Mouse (Mus musculus): ENCODE data around the gene B3galnt2. TPM values are rescaled to one million over a fixed set of nuclear protein-coding genes. Genes with fewer than 3 reads are reported as not detected.
"Not testable (repeated sequence)": the region's sequence is repeated elsewhere in the genome, so short reads cannot be mapped to it uniquely, and the experiment has no call there.

Gene B3galnt2
- polyA plus RNA-seq, 1 experiment from 2014 or later, result 49.4 TPM

GRCm38 (mm10) chr13:14034073-14034348 lies 79.7 kb downstream of the B3galnt2 start:
- H3K27ac ChIP-seq (replicated peaks; ENCODE audit: low read depth, low read length), result no peak overlapping the region

GRCm38 (mm10) chr13:14035352-14035751 lies 81.1 kb downstream of the B3galnt2 start:
- ATAC-seq (ENCODE audit: insufficient number of reproducible peaks, low FRiP score, low TSS enrichment, low read depth); H3K27me3 ChIP-seq (ENCODE audit: control insufficient read depth, insufficient read depth, low read length); H3K9me3 ChIP-seq (ENCODE audit: control insufficient read depth, low read length); H3K9ac ChIP-seq (ENCODE audit: low read length); H3K4me2 ChIP-seq (ENCODE audit: low read depth, severe bottlenecking); H3K27ac ChIP-seq (replicated peaks; ENCODE audit: low read depth, low read length); H3K4me3 ChIP-seq (ENCODE audit: low read depth, low read length); DNase-seq (ENCODE audit: low spot score); H3K36me3 ChIP-seq (ENCODE audit: control insufficient read depth, insufficient read depth, low read length); H3K4me1 ChIP-seq (ENCODE audit: control insufficient read depth, insufficient read depth, low read length): not testable (repeated sequence)
- WGBS, result 89% methylated on average over 3 of the region's 3 CpGs

More at GRCm38 (mm10) chr13:14034073-14034348, 79.7 kb downstream of the B3galnt2 start:
- no peak overlapping the region for H3K9ac ChIP-seq (ENCODE audit: low read length)
- no peak for ATAC-seq (ENCODE audit: insufficient number of reproducible peaks, low FRiP score, low TSS enrichment, low read depth)
- no peak for DNase-seq (ENCODE audit: low spot score)
- H3K4me1 ChIP-seq (ENCODE audit: control insufficient read depth, insufficient read depth, low read length), result no peaks in the 10 kb centered on the region
- no peaks in the 10 kb centered on the region for H3K27me3 ChIP-seq (ENCODE audit: control insufficient read depth, insufficient read depth, low read length)
- H3K4me2 ChIP-seq (ENCODE audit: low read depth, severe bottlenecking), result no peak overlapping the region
- no peaks in the 10 kb centered on the region for H3K9me3 ChIP-seq (ENCODE audit: control insufficient read depth, low read length)
- H3K36me3 ChIP-seq (ENCODE audit: control insufficient read depth, insufficient read depth, low read length), result no peaks in the 10 kb centered on the region
- no peak overlapping the region for H3K4me3 ChIP-seq (ENCODE audit: low read depth, low read length)

- 94% methylated on average over 11 of the region's 11 CpGs for WGBS
- no peaks in the 10 kb centered on the region for H3K27me3 ChIP-seq (ENCODE audit: control insufficient read depth, insufficient read depth, low read length)
- H3K9ac ChIP-seq (ENCODE audit: low read length), result no peak overlapping the region
- no peaks in the 10 kb centered on the region for H3K4me1 ChIP-seq (ENCODE audit: control insufficient read depth, insufficient read depth, low read length)
- ATAC-seq (ENCODE audit: insufficient number of reproducible peaks, low FRiP score, low TSS enrichment, low read depth), result no peak
- no peaks in the 10 kb centered on the region for H3K36me3 ChIP-seq (ENCODE audit: control insufficient read depth, insufficient read depth, low read length)
- no peaks in the 10 kb centered on the region for H3K9me3 ChIP-seq (ENCODE audit: control insufficient read depth, low read length)
- no peak overlapping the region for H3K4me3 ChIP-seq (ENCODE audit: low read depth, low read length)
- DNase-seq (ENCODE audit: low spot score), result no peak
- no peak overlapping the region for H3K27ac ChIP-seq (replicated peaks; ENCODE audit: low read depth, low read length)
- no peak overlapping the region for H3K4me2 ChIP-seq (ENCODE audit: low read depth, severe bottlenecking)
Observed at GRCm38 (mm10) chr13:14035875-14036630, 81.8 kb downstream of the B3galnt2 start.

GRCm38 (mm10) chr13:14038911-14039291 lies 84.6 kb downstream of the B3galnt2 start:
- H3K9ac ChIP-seq (ENCODE audit: low read length), result peak overlapping the region; percentile 90
- DNase-seq (ENCODE audit: low spot score) (no peak), ATAC-seq (ENCODE audit: insufficient number of reproducible peaks, low FRiP score, low TSS enrichment, low read depth) (peak; percentile 18; the same call in 1 of the 2 replicates)
- no peak overlapping the region; the same call in 1 of the 2 replicates for H3K27ac ChIP-seq (replicated peaks; ENCODE audit: low read depth, low read length)
- WGBS, result 0% methylated on average over 8 of the region's 8 CpGs
- peak overlapping the region; percentile 68 for H3K4me3 ChIP-seq (ENCODE audit: low read depth, low read length)
- no peaks in the 10 kb centered on the region for H3K9me3 ChIP-seq (ENCODE audit: control insufficient read depth, low read length)
- H3K4me2 ChIP-seq (ENCODE audit: low read depth, severe bottlenecking), result peak overlapping the region; percentile 91
- no peaks in the 10 kb centered on the region for H3K4me1 ChIP-seq (ENCODE audit: control insufficient read depth, insufficient read depth, low read length)
- no peaks in the 10 kb centered on the region for H3K36me3 ChIP-seq (ENCODE audit: control insufficient read depth, insufficient read depth, low read length)
- H3K27me3 ChIP-seq (ENCODE audit: control insufficient read depth, insufficient read depth, low read length), result no peaks in the 10 kb centered on the region

- H3K4me1 ChIP-seq (ENCODE audit: control insufficient read depth, insufficient read depth, low read length), result no peaks in the 10 kb centered on the region
- peak within 1 kb of the TSS; percentile 90 for H3K9ac ChIP-seq (ENCODE audit: low read length)
- ATAC-seq (ENCODE audit: insufficient number of reproducible peaks, low FRiP score, low TSS enrichment, low read depth) (peak; percentile 96), DNase-seq (ENCODE audit: low spot score) (peak; percentile 90)
- under 1% methylated on average over 35 of the region's 35 CpGs for whole genome bisulfite sequencing
- H3K27ac ChIP-seq (replicated peaks; ENCODE audit: low read depth, low read length), result peak within 1 kb of the TSS; percentile 92
- H3K4me2 ChIP-seq (ENCODE audit: low read depth, severe bottlenecking), result peak within 1 kb of the TSS; percentile 91
- no peaks in the 10 kb centered on the region for H3K36me3 ChIP-seq (ENCODE audit: control insufficient read depth, insufficient read depth, low read length)
- no peaks in the 10 kb centered on the region for H3K27me3 ChIP-seq (ENCODE audit: control insufficient read depth, insufficient read depth, low read length)
- peak within 1 kb of the TSS; percentile 68 for H3K4me3 ChIP-seq (ENCODE audit: low read depth, low read length)
- H3K9me3 ChIP-seq (ENCODE audit: control insufficient read depth, low read length), result no peaks in the 10 kb centered on the region
Observed at GRCm38 (mm10) chr13:14039292-14039965, 85.2 kb downstream of the B3galnt2 start, which contains the start of gene Tbce. Tbce (minus strand) TSS chr13:14039638.

GRCm38 (mm10) chr13:14040186-14040585 lies 85.9 kb downstream of the B3galnt2 start:
- DNase-seq (ENCODE audit: low spot score), result no peak
- H3K9me3 ChIP-seq (ENCODE audit: control insufficient read depth, low read length), result no peaks in the 10 kb centered on the region
- 65% methylated on average over 5 of the region's 5 CpGs for WGBS
- H3K27me3 ChIP-seq (ENCODE audit: control insufficient read depth, insufficient read depth, low read length), result no peaks in the 10 kb centered on the region
- H3K9ac ChIP-seq (ENCODE audit: low read length), result peak overlapping the region; percentile 90
- H3K4me2 ChIP-seq (ENCODE audit: low read depth, severe bottlenecking), result peak overlapping the region; percentile 91
- H3K27ac ChIP-seq (replicated peaks; ENCODE audit: low read depth, low read length), result no peak overlapping the region
- peak overlapping the region; percentile 68 for H3K4me3 ChIP-seq (ENCODE audit: low read depth, low read length)
- H3K36me3 ChIP-seq (ENCODE audit: control insufficient read depth, insufficient read depth, low read length), result no peaks in the 10 kb centered on the region
- ATAC-seq (ENCODE audit: insufficient number of reproducible peaks, low FRiP score, low TSS enrichment, low read depth), result no peak
- H3K4me1 ChIP-seq (ENCODE audit: control insufficient read depth, insufficient read depth, low read length), result no peaks in the 10 kb centered on the region

- no peak for ATAC-seq (ENCODE audit: insufficient number of reproducible peaks, low FRiP score, low TSS enrichment, low read depth)
- H3K9me3 ChIP-seq (ENCODE audit: control insufficient read depth, low read length), result no peaks in the 10 kb centered on the region
- no peak overlapping the region for H3K4me3 ChIP-seq (ENCODE audit: low read depth, low read length)
- no peak overlapping the region for H3K4me2 ChIP-seq (ENCODE audit: low read depth, severe bottlenecking)
- H3K4me1 ChIP-seq (ENCODE audit: control insufficient read depth, insufficient read depth, low read length), result no peaks in the 10 kb centered on the region
- no peak overlapping the region for H3K27ac ChIP-seq (replicated peaks; ENCODE audit: low read depth, low read length)
- no peak for DNase-seq (ENCODE audit: low spot score)
- no peaks in the 10 kb centered on the region for H3K27me3 ChIP-seq (ENCODE audit: control insufficient read depth, insufficient read depth, low read length)
- H3K36me3 ChIP-seq (ENCODE audit: control insufficient read depth, insufficient read depth, low read length), result peaks cover 1% of the 10 kb centered on the region; the same call in 1 of the 2 replicates
- H3K9ac ChIP-seq (ENCODE audit: low read length), result no peak overlapping the region
Observed at GRCm38 (mm10) chr13:14043851-14044250, 89.6 kb downstream of the B3galnt2 start.

GRCm38 (mm10) chr13:14044521-14044920 lies 90.3 kb downstream of the B3galnt2 start:
- H3K9ac ChIP-seq (ENCODE audit: low read length), result no peak overlapping the region
- DNase-seq (ENCODE audit: low spot score) (no peak), ATAC-seq (ENCODE audit: insufficient number of reproducible peaks, low FRiP score, low TSS enrichment, low read depth) (no peak)
- H3K9me3 ChIP-seq (ENCODE audit: control insufficient read depth, low read length), result no peaks in the 10 kb centered on the region
- no peak overlapping the region for H3K4me2 ChIP-seq (ENCODE audit: low read depth, severe bottlenecking)
- no peak overlapping the region for H3K4me3 ChIP-seq (ENCODE audit: low read depth, low read length)
- WGBS, result 80% methylated on average over 2 of the region's 2 CpGs
- no peak overlapping the region for H3K27ac ChIP-seq (replicated peaks; ENCODE audit: low read depth, low read length)
- no peaks in the 10 kb centered on the region for H3K27me3 ChIP-seq (ENCODE audit: control insufficient read depth, insufficient read depth, low read length)
- no peaks in the 10 kb centered on the region for H3K4me1 ChIP-seq (ENCODE audit: control insufficient read depth, insufficient read depth, low read length)
- H3K36me3 ChIP-seq (ENCODE audit: control insufficient read depth, insufficient read depth, low read length), result peaks cover 5% of the 10 kb centered on the region; the same call in 1 of the 2 replicates

Measured in limb, embryonic 11.5 days (tissue).